Mouse (Mus musculus): ENCODE measurements around the gene Cilp.

DNA sequence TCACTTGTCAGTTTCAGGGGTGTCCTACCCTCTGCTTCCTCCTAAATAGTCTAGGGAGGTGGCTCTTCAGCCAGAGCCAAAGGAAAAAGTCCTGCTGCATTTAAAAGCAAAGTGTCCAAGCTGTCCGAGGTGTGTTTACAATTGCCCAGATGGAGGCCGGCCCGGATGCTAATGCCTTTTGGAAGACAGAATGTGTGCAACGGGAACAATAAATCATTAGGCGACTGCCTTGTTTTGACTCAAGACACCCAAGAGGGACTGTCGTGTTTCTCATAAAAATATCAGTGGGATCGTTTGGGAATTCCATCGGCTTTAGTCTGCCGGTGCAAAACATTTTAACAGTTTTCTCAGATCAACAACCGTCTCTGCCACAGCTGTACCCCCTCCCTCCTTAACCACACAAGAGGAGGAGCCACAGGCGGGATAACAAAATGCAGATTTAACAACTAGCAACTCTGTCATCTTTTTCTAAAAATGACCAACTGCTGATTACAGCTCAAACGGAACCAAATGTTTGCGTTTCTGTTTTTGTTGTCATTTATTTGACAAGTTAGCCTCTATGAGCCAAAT is 26.7 kb upstream of the Cilp start:
- TF ChIP-seq CTCF (conservative IDR thresholded peaks at IDR 0.05; ENCODE audit: insufficient read depth, insufficient read length, low read depth, low read length) (no peak), POLR2A (IDR thresholded peaks at IDR 0.05; ENCODE audit: low read depth, low read length) (no peak)
